Mouse (Mus musculus) hindbrain, embryonic 12.5 days (tissue): ENCODE data around the gene Tlr2. TPM values are rescaled to one million over a fixed set of nuclear protein-coding genes. Genes with fewer than 3 reads are reported as not detected.
A peak's percentile ranks its signal among the peaks of the same experiment; 100 is the strongest.
"Not testable (repeated sequence)": the region's sequence is repeated elsewhere in the genome, so short reads cannot be mapped to it uniquely, and the experiment has no call there.

Experiments used
- ATAC-seq: fragments of 200-750 bp; cut with Nextera tagmentation; 2 replicates; pipeline ENCODE4 v1.8.0; 2017; ENCODE audit warnings: moderate TSS enrichment; ENCODE audit not compliant: low FRiP score
- H3K27ac ChIP-seq: fragments of 300-500 bp; sonication (generic); 2 replicates; pipeline ENCODE4 v1.5.1; 2016; ENCODE audit warnings: mild to moderate bottlenecking
- H3K27me3 ChIP-seq: fragments of 300-500 bp; sonication (generic); 2 replicates; pipeline ENCODE4 v1.6.1; 2016; ENCODE audit warnings: mild to moderate bottlenecking
- H3K36me3 ChIP-seq: fragments of 300-500 bp; sonication (generic); 2 replicates; pipeline ENCODE4 v1.6.1; 2016; ENCODE audit warnings: mild to moderate bottlenecking
- H3K4me1 ChIP-seq: fragments of 300-500 bp; sonication (generic); 2 replicates; pipeline ENCODE4 v1.6.1; 2016
- H3K4me2 ChIP-seq: fragments of 300-500 bp; sonication (generic); replicated peaks from 2 replicates; pipeline ENCODE4 v1.6.1; 2016; ENCODE audit warnings: mild to moderate bottlenecking
- H3K4me3 ChIP-seq: fragments of 300-500 bp; sonication (generic); 2 replicates; pipeline ENCODE4 v1.5.1; 2016; ENCODE audit warnings: mild to moderate bottlenecking
- H3K9ac ChIP-seq: fragments of 300-500 bp; sonication (generic); 2 replicates; pipeline ENCODE4 v1.6.1; 2016; ENCODE audit warnings: mild to moderate bottlenecking, moderate library complexity
- H3K9me3 ChIP-seq: fragments of 300-500 bp; sonication (generic); replicated peaks from 2 replicates; pipeline ENCODE4 v1.6.1; 2016; ENCODE audit warnings: mild to moderate bottlenecking
- WGBS: fragments of 180-500 bp; shearing (Covaris S2); methylation state at CpG from one replicate; pipeline ENCODE4 v1.1.7; 2016; 5-methylcytosine and 5-hydroxymethylcytosine counted together
- polyA plus RNA-seq: library from polyadenylated mRNA; unstranded; fragments of >200 nt; fragmentation: Nextera tagmentation; extraction: Ambion mirVana; gene quantifications from 2 replicates; pipeline ENCODE4 v1.2.1, GENCODE M21; 2016

Tlr2 gene
- 2.0 and 2.4 TPM in 2 replicates for polyA plus RNA-seq

- WGBS = under 1% methylated on average over 35 of the region's 35 CpGs
- H3K9me3 ChIP-seq = no peaks in the 10 kb centered on the region
- no peaks in the 10 kb centered on the region for H3K36me3 ChIP-seq
- H3K4me3 ChIP-seq = peak within 1 kb of the TSS; percentile 50
- no peak within 1 kb of the TSS for H3K27ac ChIP-seq
- ATAC-seq = peak; percentile 72
- peaks cover 19% of the 10 kb centered on the region for H3K27me3 ChIP-seq
- peaks cover 9% of the 10 kb centered on the region for H3K4me1 ChIP-seq
- peak within 1 kb of the TSS; percentile 66 for H3K9ac ChIP-seq
- peak within 1 kb of the TSS; percentile 88 for H3K4me2 ChIP-seq
Observed at GRCm38 (mm10) chr3:83841095-83841850, at the start of gene Tlr2. Gene Tlr2 (minus strand): TSS chr3:83841767.

GRCm38 (mm10) chr3:83885163-83885562, 43.6 kb upstream of the Tlr2 start:
- H3K9ac ChIP-seq = no peak overlapping the region
- H3K4me1 ChIP-seq = no peaks in the 10 kb centered on the region
- H3K27me3 ChIP-seq = no peaks in the 10 kb centered on the region
- ATAC-seq = no peak
- H3K9me3 ChIP-seq = no peaks in the 10 kb centered on the region
- H3K36me3 ChIP-seq = no peaks in the 10 kb centered on the region
- no peak overlapping the region for H3K4me3 ChIP-seq
- WGBS = 83% methylated on average over 2 of the region's 2 CpGs
- H3K27ac ChIP-seq = no peak overlapping the region
- no peak overlapping the region for H3K4me2 ChIP-seq

- H3K27me3 ChIP-seq, H3K4me3 ChIP-seq, H3K27ac ChIP-seq, ATAC-seq, H3K9me3 ChIP-seq, H3K36me3 ChIP-seq, H3K4me2 ChIP-seq, H3K9ac ChIP-seq, H3K4me1 ChIP-seq: not testable (repeated sequence)
- WGBS = 74% methylated on average over 5 of the region's 5 CpGs
Observed at GRCm38 (mm10) chr3:83879261-83880050, 37.9 kb upstream of the Tlr2 start.

- Histone ChIP-seq H3K4me3 (no peak overlapping the region), H3K36me3 (no peaks in the 10 kb centered on the region), H3K4me2 (no peak overlapping the region), H3K9me3 (no peaks in the 10 kb centered on the region), H3K4me1 (no peaks in the 10 kb centered on the region), H3K27me3 (no peaks in the 10 kb centered on the region), H3K9ac (no peak overlapping the region), H3K27ac (no peak overlapping the region)
- no peak for ATAC-seq
- 92% methylated on average over 4 of the region's 4 CpGs for WGBS
Observed at GRCm38 (mm10) chr3:83878801-83879200, 37.2 kb upstream of the Tlr2 start.

- 72% methylated on average over 4 of the region's 4 CpGs for WGBS
- Histone ChIP-seq H3K9ac (no peak overlapping the region), H3K36me3 (no peaks in the 10 kb centered on the region), H3K27ac (no peak overlapping the region), H3K9me3 (no peaks in the 10 kb centered on the region; the same call in 1 of the 2 replicates), H3K4me3 (no peak overlapping the region), H3K4me1 (no peaks in the 10 kb centered on the region), H3K27me3 (no peaks in the 10 kb centered on the region), H3K4me2 (no peak overlapping the region)
- ATAC-seq = no peak
Observed at GRCm38 (mm10) chr3:83876299-83876698, 34.7 kb upstream of the Tlr2 start.

- H3K36me3 ChIP-seq, ATAC-seq, H3K4me2 ChIP-seq, H3K27ac ChIP-seq, H3K27me3 ChIP-seq, H3K9me3 ChIP-seq, H3K4me3 ChIP-seq, H3K4me1 ChIP-seq, H3K9ac ChIP-seq: not testable (repeated sequence)
- WGBS = 92% methylated on average over 2 of the region's 2 CpGs
Observed at GRCm38 (mm10) chr3:83875078-83875477, 33.5 kb upstream of the Tlr2 start.

GRCm38 (mm10) chr3:83872853-83873252, 31.3 kb upstream of the Tlr2 start:
- not testable (repeated sequence) for H3K36me3 ChIP-seq, H3K4me1 ChIP-seq, H3K9ac ChIP-seq, H3K27ac ChIP-seq, H3K4me3 ChIP-seq, H3K27me3 ChIP-seq, H3K4me2 ChIP-seq, ATAC-seq, H3K9me3 ChIP-seq
- WGBS = 85% methylated on average over 2 of the region's 2 CpGs

- H3K27ac ChIP-seq, H3K27me3 ChIP-seq, H3K4me3 ChIP-seq, H3K36me3 ChIP-seq, H3K4me2 ChIP-seq, H3K9ac ChIP-seq, H3K4me1 ChIP-seq, H3K9me3 ChIP-seq, ATAC-seq: not testable (repeated sequence)
- 95% methylated on average over 4 of the region's 4 CpGs for WGBS
Observed at GRCm38 (mm10) chr3:83871962-83872361, 30.4 kb upstream of the Tlr2 start.

- not testable (repeated sequence) for H3K4me1 ChIP-seq, H3K4me3 ChIP-seq, H3K9ac ChIP-seq, H3K36me3 ChIP-seq, H3K27ac ChIP-seq, H3K4me2 ChIP-seq, ATAC-seq, H3K27me3 ChIP-seq, H3K9me3 ChIP-seq
- 89% methylated on average over 7 of the region's 7 CpGs for WGBS
Observed at GRCm38 (mm10) chr3:83871559-83871958, 30.0 kb upstream of the Tlr2 start.

- Histone ChIP-seq H3K36me3 (no peaks in the 10 kb centered on the region), H3K4me2 (no peak overlapping the region), H3K27ac (no peak overlapping the region), H3K4me1 (no peaks in the 10 kb centered on the region), H3K4me3 (no peak overlapping the region), H3K9me3 (no peaks in the 10 kb centered on the region; the same call in 1 of the 2 replicates), H3K27me3 (no peaks in the 10 kb centered on the region), H3K9ac (no peak overlapping the region)
- 97% methylated on average over 2 of the region's 2 CpGs for WGBS
- no peak for ATAC-seq
Observed at GRCm38 (mm10) chr3:83869776-83870175, 28.2 kb upstream of the Tlr2 start.

GRCm38 (mm10) chr3:83867026-83867425, 25.5 kb upstream of the Tlr2 start:
- H3K4me3 ChIP-seq, H3K27ac ChIP-seq, H3K4me2 ChIP-seq, H3K36me3 ChIP-seq, H3K9me3 ChIP-seq, H3K9ac ChIP-seq, ATAC-seq, H3K4me1 ChIP-seq, H3K27me3 ChIP-seq: not testable (repeated sequence)

- Histone ChIP-seq H3K4me1 (no peaks in the 10 kb centered on the region), H3K4me3 (no peak overlapping the region), H3K9ac (no peak overlapping the region), H3K36me3 (no peaks in the 10 kb centered on the region), H3K4me2 (no peak overlapping the region), H3K9me3 (no peaks in the 10 kb centered on the region), H3K27ac (no peak overlapping the region), H3K27me3 (no peaks in the 10 kb centered on the region)
- WGBS = 90% methylated on average over 2 of the region's 2 CpGs
- no peak for ATAC-seq
Observed at GRCm38 (mm10) chr3:83865216-83865615, 23.6 kb upstream of the Tlr2 start.
